Mouse (Mus musculus): Measurements from ENCODE around the gene Csrp2. TPM values are rescaled to one million over a fixed set of nuclear protein-coding genes. Genes with fewer than 3 reads are reported as not detected.

Csrp2 gene
- polyA plus RNA-seq, 1 experiment = 36.9 TPM

GRCm38 (mm10) chr10:110890656-110891272 is 28.8 kb upstream of the Csrp2 start:
- no peak for TF ChIP-seq CTCF (IDR thresholded peaks at IDR 0.05; ENCODE audit: control insufficient read depth, insufficient read depth, low read length)
- no peak for TF ChIP-seq POLR2A (IDR thresholded peaks at IDR 0.05; ENCODE audit: borderline replicate concordance, control insufficient read depth, low read depth, low read length)
- Histone ChIP-seq H3K4me1 (ENCODE audit: control insufficient read depth, insufficient read depth, low read length) (peaks cover 2% of the 10 kb centered on the region), H3K27ac (ENCODE audit: control insufficient read depth, insufficient read depth, low read depth, low read length, poor library complexity) (no peak overlapping the region), H3K4me3 (replicated peaks; ENCODE audit: control insufficient read depth, low read depth, low read length) (no peak overlapping the region)
- 10% methylated on average over 7 of the region's 7 CpGs for WGBS

GRCm38 (mm10) chr10:110899744-110900501 is 19.7 kb upstream of the Csrp2 start:
- Histone ChIP-seq H3K4me1 (ENCODE audit: control insufficient read depth, insufficient read depth, low read length) (no peaks in the 10 kb centered on the region), H3K4me3 (replicated peaks; ENCODE audit: control insufficient read depth, low read depth, low read length) (no peak overlapping the region), H3K27ac (ENCODE audit: control insufficient read depth, insufficient read depth, low read depth, low read length, poor library complexity) (no peak overlapping the region)
- WGBS = 83% methylated on average over 13 of the region's 13 CpGs
- TF ChIP-seq POLR2A (IDR thresholded peaks at IDR 0.05; ENCODE audit: borderline replicate concordance, control insufficient read depth, low read depth, low read length) (no peak), CTCF (IDR thresholded peaks at IDR 0.05; ENCODE audit: control insufficient read depth, insufficient read depth, low read length) (no peak)

GRCm38 (mm10) chr10:110903862-110904261 is 15.7 kb upstream of the Csrp2 start:
- WGBS = 87% methylated on average over 3 of the region's 3 CpGs
- no peak for TF ChIP-seq CTCF (IDR thresholded peaks at IDR 0.05; ENCODE audit: control insufficient read depth, insufficient read depth, low read length)
- TF ChIP-seq POLR2A (IDR thresholded peaks at IDR 0.05; ENCODE audit: borderline replicate concordance, control insufficient read depth, low read depth, low read length) = no peak
- Histone ChIP-seq H3K27ac (ENCODE audit: control insufficient read depth, insufficient read depth, low read depth, low read length, poor library complexity) (no peak overlapping the region), H3K4me1 (ENCODE audit: control insufficient read depth, insufficient read depth, low read length) (no peaks in the 10 kb centered on the region), H3K4me3 (replicated peaks; ENCODE audit: control insufficient read depth, low read depth, low read length) (no peak overlapping the region)

GRCm38 (mm10) chr10:110916666-110917344 is 2.8 kb upstream of the Csrp2 start:
- Histone ChIP-seq H3K4me3 (replicated peaks; ENCODE audit: control insufficient read depth, low read depth, low read length) (no peak overlapping the region), H3K27ac (ENCODE audit: control insufficient read depth, insufficient read depth, low read depth, low read length, poor library complexity) (no peak overlapping the region), H3K4me1 (ENCODE audit: control insufficient read depth, insufficient read depth, low read length) (peaks cover 2% of the 10 kb centered on the region; the same call in 1 of the 2 replicates)
- TF ChIP-seq CTCF (IDR thresholded peaks at IDR 0.05; ENCODE audit: control insufficient read depth, insufficient read depth, low read length) = no peak
- TF ChIP-seq POLR2A (IDR thresholded peaks at IDR 0.05; ENCODE audit: borderline replicate concordance, control insufficient read depth, low read depth, low read length) = no peak
- 84% methylated on average over 11 of the region's 11 CpGs for WGBS

- TF ChIP-seq POLR2A (IDR thresholded peaks at IDR 0.05; ENCODE audit: borderline replicate concordance, control insufficient read depth, low read depth, low read length) (no peak), CTCF (IDR thresholded peaks at IDR 0.05; ENCODE audit: control insufficient read depth, insufficient read depth, low read length) (no peak)
- no peak overlapping the region for H3K4me3 ChIP-seq (replicated peaks; ENCODE audit: control insufficient read depth, low read depth, low read length)
- no peak overlapping the region for H3K27ac ChIP-seq (ENCODE audit: control insufficient read depth, insufficient read depth, low read depth, low read length, poor library complexity)
- WGBS = 84% methylated on average over 6 of the region's 6 CpGs
- peaks cover 2% of the 10 kb centered on the region; the same call in 1 of the 2 replicates for H3K4me1 ChIP-seq (ENCODE audit: control insufficient read depth, insufficient read depth, low read length)
Observed at GRCm38 (mm10) chr10:110917521-110917920, 2.1 kb upstream of the Csrp2 start.

- no peak overlapping the region; the same call in 1 of the 2 replicates for H3K27ac ChIP-seq (ENCODE audit: control insufficient read depth, insufficient read depth, low read depth, low read length, poor library complexity)
- TF ChIP-seq CTCF (IDR thresholded peaks at IDR 0.05; ENCODE audit: control insufficient read depth, insufficient read depth, low read length) (no peak), POLR2A (IDR thresholded peaks at IDR 0.05; ENCODE audit: borderline replicate concordance, control insufficient read depth, low read depth, low read length) (no peak)
- H3K4me1 ChIP-seq (ENCODE audit: control insufficient read depth, insufficient read depth, low read length) = peaks cover 2% of the 10 kb centered on the region; the same call in 1 of the 2 replicates
- WGBS = 17% methylated on average over 26 of the region's 26 CpGs
- peak overlapping the region; percentile 54 for H3K4me3 ChIP-seq (replicated peaks; ENCODE audit: control insufficient read depth, low read depth, low read length)
Observed at GRCm38 (mm10) chr10:110918414-110919391, 886 bp upstream of the Csrp2 start.

- WGBS = 4% methylated on average over 15 of the region's 15 CpGs
- TF ChIP-seq CTCF (IDR thresholded peaks at IDR 0.05; ENCODE audit: control insufficient read depth, insufficient read depth, low read length) (no peak), POLR2A (IDR thresholded peaks at IDR 0.05; ENCODE audit: borderline replicate concordance, control insufficient read depth, low read depth, low read length) (no peak)
- Histone ChIP-seq H3K4me1 (ENCODE audit: control insufficient read depth, insufficient read depth, low read length) (peaks cover 2% of the 10 kb centered on the region; the same call in 1 of the 2 replicates), H3K4me3 (replicated peaks; ENCODE audit: control insufficient read depth, low read depth, low read length) (peak overlapping the region; percentile 70), H3K27ac (ENCODE audit: control insufficient read depth, insufficient read depth, low read depth, low read length, poor library complexity) (no peak overlapping the region)
Observed at GRCm38 (mm10) chr10:110920368-110920950, 870 bp downstream of the Csrp2 start.
